Mouse (Mus musculus) liver, adult 2 months (tissue): ENCODE measurements at regions not wholly inside any gene's neighbourhood (a gene's known extent, or its start where the extent isn't known, plus 50 kb on each side); places are given as distances from the start of the nearest gene placed in this dataset.

ENCODE experiments used
- CTCF ChIP-seq: fragments of 200-500 bp; IDR thresholded peaks from 2 replicates; pipeline ENCODE4 v1.5.1; 2011; ENCODE audit warnings: low read depth, low read length, control low read depth
- POLR2A ChIP-seq: fragments of 200-500 bp; IDR thresholded peaks from 2 replicates; pipeline ENCODE4 v1.6.1; 2011; ENCODE audit warnings: low read length, control low read depth; ENCODE audit not compliant: insufficient read depth; ENCODE audit errors: extremely low read depth

GRCm38 (mm10) chr3:51160625-51161024 lies 63.6 kb upstream of the Noct start:
- TF ChIP-seq POLR2A, result no peak
- TF ChIP-seq CTCF, result no peak
